Mouse (Mus musculus) neutrophil, adult 5-6 weeks (primary cell): Measurements from ENCODE around the gene Ncs1. TPM values are rescaled to one million over a fixed set of nuclear protein-coding genes. Genes with fewer than 3 reads are reported as not detected.

Source experiments
- ATAC-seq: fragments of 151-379, 151-347 bp; 2 replicates; pipeline ENCODE4 v1.8.0; 2017; ENCODE audit warnings: mild to moderate bottlenecking, moderate TSS enrichment; ENCODE audit not compliant: insufficient number of reproducible peaks, poor library complexity, low FRiP score, severe bottlenecking; ENCODE audit errors: extremely low read depth
- total RNA-seq: library from RNA; stranded (forward); fragments of 200-1000 nt; gene quantifications from 2 replicates; pipeline ENCODE4 v1.2.3, GENCODE M21; 2017

Ncs1 gene
- total RNA-seq = not detected in 2 replicates

DNA sequence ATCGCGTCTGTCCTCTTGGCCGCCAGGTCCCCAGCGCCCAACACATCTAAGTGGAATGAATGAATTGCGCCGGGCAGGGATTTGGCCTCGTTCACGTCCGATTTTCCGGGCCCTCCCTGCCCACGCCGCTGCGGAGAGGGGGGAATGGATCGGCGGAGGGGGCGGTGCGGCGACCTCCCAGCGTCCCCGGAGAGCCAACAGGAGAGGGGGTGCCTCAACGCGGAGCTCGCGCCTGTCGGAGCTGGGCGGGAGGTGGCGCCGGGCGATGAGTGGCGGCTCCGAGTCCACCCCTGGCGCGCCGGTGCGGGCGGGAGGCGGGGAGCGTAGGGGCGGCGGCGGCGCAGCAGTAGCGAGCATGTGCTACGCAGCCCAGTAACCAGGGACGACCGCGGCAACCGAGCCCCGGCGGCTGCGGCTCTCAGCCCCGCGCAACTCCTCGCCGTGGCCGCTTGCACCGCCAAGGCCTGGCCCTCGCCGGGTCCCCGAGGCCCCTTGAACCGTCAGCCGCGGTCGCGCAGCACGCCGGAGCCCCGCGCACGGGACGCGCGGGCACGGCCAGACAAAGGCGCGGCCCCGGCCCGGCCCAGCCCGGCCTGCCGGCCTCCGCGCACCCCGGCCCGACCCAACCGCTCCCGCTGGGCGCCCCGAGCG is at the start of gene Ncs1:
Ncs1 (plus strand) TSS at position 333 of the 651 bp plus-strand sequence.
- no peak for ATAC-seq

DNA sequence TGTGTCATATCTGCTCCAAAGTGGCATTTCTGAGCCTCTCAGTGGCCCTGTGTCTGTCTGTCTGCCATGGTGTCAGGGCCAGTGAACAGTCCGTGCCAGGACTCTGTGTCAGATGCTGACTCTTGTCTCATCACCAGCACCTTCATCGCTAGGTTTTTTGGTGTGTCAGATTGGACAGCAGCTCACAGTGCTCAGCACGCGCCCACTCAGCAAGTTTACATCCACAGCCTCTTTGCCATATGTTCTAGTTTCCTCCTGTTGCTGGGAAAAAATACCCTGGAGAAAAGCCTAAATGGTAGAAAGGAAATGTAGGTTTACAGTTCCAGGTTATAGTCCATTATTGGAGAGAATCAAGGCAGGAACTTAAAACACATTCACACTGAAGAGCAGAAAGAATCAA is 47.0 kb upstream of the Ncs1 start:
- no peak for ATAC-seq

DNA sequence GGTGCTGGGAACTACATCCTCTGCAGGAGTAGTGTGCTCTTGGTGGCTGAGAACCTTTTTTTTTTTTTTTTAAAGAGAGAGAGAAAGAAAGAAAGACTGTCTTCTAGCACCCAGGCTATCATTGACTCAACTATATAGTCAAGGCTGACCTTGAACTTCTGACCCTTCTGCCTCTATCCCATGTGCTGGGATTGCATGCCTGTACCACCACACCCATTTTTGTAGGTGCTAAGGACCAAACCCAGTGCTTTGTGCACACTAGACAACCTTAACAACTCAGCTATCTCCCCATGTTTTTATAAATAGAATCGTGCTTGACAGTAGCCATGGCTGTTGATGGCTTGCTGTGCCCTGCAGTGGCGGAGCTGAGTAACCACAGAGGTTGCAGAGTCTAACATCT is 45.6 kb upstream of the Ncs1 start:
- no peak for ATAC-seq

DNA sequence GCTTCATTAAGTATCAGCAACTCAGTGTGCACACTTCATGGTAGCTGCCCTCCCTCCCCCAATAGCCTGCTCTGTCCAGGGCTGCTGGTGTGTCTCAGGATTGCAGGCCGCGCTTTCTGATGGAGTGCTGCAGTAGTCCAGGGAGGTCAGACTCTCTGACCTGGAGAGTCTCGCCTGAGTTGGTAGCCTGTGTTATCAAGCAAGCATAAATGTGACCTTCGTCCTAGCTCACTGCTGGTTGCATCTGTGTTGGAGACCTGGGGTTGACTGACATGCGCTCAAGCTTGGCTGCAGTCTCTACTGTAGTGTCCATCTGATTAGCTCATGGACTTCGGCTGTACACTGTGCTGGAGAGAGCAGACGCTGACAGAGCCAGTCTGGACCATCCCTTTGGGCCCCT is 43.8 kb upstream of the Ncs1 start:
- no peak for ATAC-seq

DNA sequence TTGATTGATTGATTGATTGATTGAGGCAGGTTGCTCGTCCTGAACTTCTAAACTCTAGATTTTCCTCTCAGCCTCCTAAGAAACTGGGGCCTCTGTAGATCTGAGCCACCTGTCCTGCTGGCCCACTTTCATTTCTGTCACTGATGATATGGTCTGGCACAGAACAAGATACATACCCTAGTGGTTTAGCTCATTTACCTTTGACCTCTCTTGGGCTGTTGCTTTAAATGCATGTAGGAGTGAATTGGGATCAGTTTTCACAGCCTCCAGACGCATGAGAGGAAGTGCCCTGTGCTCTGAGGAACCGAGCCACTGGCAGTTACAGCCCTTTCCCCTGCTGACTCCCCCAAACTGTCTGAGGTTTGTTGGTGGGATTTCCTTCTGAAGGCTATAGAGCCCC is 43.3 kb upstream of the Ncs1 start:
- no peak for ATAC-seq

DNA sequence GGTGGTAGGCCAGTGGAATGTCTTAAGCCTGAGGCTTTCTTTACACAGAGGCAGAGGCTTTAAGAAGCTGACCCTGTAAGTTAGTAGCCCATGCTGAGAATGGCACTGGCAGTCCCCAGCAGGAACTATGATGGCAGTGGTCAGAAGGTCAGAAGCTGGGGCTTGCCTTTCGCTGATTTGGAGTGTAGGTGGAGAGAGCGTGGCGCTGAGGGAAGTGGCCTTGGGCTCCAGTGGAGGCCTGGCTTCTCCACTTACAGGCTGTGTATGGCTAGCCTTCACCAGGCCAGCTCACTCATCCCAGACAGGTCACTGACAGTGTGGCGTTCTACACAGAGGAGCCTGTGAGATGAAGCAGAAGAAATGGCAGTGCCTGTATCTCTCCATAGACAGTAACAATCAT is 42.7 kb upstream of the Ncs1 start:
- ATAC-seq = no peak

DNA sequence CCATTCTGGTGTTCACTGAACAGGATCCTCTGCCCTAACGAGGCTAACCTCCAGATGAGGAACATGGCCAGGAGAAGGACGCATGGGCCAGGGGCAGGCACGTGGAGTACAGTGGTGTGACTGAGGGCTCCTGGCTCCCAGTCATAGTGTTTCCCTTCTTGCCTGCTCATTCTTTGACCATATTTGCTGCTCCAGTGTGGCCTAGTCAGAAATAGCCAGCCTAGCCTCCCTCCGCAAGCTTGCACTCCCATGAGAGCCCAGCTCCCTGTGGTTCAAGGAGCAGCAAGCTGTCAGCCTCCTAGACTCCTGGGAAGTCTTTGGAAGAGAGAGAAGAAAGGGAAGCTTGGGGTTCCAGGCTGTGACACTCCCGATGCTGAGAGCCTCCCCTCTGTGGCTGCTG is 40.9 kb upstream of the Ncs1 start:
- no peak for ATAC-seq

DNA sequence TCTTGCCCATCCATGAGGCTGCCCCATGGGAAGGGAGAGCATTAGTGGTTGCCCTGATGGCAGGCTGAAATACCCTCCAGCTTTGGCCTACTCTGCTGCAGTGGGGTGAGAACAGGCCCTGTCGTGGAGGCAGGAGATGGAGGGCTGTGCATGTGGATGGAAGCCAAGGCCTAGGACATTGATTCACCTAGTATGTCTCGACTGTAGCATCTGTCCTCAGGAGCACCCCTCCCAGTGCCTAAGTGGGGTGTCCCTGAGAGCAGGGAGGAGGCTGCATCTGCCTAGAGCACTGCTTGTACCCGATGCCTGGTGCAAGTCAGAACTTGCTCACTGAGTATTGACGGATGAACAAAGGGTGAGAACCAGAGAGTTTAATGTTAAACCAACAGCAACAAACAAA is 39.4 kb upstream of the Ncs1 start:
- ATAC-seq = no peak

DNA sequence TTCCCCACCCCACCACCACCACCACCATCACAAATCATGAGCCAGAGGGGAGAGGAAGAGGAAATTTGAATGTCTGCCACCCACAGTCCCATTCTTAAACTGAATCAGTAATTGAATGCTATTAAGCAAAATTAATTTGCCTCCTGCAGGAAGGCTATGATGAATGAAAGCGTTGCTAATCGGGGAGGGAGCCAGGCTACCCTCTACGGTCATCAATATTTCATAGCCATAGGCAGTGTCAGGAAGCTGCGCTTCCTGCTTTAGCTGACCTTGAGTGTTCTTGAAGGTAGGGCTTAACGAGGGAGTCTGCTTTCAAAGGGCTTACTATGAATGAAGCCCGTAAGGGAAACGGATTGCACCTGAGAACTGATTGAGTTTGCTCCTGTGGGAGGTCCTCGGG is 38.7 kb upstream of the Ncs1 start:
- no peak for ATAC-seq

DNA sequence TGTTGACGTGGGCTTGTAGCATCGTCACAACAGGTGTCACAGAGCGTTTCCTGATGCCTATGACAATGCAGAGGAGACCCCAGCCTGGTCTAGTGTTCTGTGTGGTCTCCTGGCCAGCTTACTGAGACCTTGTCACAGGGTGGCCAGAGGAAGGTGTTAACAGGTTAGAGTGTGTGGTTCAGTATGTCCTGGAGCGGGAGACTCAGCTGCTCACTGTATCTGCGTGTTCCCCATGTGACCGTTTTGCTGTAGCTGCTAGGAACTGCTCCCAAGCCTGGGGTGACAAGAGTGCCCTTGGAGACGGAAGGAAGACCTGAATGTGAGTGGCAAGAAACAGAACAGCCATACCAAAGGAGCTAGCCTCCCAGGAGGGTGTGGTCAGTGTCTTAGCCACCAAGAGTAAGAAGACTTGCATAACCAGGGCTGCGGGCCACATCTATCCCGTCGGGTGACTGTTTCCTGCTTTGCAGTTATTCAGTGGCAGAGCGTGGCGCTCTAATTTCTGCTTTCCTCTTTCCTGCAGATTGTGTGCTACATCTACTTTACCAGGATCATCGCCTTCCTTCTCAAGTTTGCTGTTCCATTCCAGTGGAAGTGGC is 37.0 kb upstream of the Ncs1 start:
- no peak for ATAC-seq

DNA sequence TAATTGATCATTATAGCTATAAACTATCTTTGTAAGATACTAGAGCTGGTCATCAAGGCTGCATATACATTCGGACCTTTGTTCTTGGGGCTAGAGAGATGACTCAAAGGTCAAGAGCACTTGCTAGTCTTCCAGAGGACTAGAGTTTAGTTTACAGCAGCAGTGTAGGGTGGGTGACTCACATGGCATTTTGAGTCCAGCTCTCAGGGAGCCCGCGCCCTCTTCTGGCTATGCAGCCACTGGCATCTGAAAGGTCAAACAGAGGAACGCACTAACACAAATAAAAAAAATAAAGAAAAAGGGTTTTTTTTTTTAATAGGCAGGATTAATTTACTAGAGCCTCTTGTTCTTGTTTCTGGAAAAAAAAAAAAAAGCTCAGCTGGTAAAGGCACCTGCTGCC is 36.1 kb upstream of the Ncs1 start:
- no peak for ATAC-seq

DNA sequence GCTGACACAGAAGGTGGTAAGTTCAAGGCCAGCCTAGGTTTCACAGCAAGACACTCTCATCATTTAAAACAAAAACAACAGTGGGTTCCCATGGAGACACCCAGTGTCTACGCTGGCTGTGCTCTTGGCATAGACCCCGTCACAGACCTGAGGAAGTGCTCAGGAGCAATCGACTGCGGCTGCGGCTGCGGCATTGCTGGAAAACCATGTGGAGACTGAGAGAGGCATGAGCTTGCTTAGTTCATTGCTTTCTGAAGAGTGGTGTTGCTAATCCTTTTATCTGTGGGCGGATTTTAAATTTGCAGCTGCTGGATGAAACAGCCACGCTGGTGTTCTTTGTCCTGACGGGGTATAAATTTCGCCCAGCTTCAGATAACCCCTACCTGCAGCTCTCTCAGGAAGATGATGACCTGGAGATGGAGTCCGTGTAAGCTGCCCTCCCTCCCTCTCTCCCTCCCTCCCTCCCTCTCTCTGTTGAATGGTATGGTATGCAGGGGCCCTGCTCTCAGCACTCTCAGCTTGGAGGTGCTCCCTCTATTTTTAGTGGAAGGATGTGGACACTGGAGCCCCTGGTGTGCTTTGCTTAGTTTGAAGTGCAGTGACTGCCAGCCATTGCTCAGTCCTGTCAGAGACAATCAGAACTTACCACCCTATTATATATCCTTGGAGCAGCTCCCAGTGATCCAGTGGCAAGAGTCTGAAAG is 35.3 kb upstream of the Ncs1 start:
- ATAC-seq = no peak

DNA sequence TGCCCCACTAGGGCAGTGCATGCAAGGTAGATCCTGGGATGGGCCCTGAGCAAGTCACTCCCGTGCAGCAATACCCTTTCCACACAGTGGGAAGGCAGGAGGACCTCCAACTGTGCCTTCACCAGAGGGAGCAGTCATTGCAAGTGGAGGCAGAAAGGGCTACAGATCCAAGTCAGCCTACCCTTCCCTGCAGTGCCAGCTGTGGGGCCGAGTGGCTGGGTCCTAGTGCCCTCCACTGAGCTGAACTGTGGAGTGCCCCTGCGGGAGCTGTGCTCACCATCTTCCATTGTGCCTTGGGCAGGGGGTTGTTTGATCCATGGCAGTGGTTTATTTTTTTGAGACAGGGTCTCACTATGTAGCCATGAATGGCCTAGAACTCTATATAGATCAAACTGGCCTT is 34.4 kb upstream of the Ncs1 start:
- ATAC-seq = no peak

DNA sequence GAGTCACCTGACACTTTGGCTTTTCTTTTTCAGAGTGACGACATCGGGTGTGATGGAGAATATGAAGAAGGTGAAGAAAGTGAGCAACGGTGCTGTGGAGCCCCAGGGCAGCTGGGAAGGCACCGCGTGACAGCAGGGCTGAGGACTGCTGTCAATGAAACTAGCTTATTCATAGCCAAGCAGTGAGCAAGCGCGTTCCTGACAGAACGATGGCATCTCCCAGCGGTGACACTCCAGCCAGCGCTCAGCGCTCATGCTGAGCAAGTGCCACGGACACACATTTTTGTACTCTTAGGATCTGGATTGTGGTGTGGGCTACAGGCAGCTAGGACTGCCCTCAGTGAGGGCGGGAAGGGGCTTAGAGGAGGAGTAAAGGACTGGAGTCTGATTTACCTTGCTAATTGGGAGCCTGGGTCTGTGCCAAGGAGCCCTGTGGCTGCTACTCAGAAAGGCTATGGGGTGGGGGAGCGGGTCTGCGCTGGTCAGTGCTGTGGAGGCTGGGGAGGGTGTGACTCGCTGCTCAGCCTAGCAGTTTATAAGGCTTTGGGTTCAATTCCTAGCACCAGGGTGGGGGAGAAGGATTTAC is 31.3 kb upstream of the Ncs1 start:
- no peak for ATAC-seq

DNA sequence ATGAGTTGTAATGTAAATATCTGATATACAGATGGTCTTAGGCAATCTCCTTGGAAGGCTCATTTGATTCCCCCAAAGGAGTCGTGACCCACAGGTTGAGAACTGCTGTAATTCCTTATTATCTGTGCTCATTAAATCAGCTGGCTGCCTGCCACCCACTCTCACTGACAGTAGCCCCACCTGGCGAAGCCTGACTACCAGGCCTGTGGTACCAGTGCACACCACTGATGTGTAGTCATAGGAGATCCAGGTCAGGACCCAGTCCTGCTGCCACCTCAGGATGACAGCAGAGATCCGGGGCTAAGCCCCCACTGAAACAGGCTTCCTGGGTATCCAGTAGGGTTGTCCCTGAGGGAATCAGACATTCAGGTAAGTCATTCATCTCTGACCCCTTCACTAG is 27.0 kb upstream of the Ncs1 start:
- ATAC-seq = no peak

DNA sequence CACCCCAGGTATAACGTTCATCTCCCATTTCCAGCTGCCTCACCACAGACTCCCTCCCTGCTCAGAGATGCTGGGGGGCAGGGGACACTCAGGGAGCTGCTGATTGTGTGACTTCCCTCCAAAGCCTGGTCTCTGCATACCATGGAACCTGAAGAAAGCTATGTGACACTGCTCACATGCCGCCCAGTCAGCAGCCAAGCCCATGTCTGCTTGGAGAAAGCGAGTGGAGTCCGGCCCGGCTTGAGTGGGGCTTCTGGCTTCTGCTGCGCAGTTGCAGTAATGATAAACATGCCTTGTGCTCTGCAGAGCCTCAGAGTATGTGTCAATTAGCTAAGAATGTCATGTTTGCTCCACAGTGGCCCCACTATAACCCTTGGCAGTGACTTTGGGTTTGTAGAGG is 26.2 kb upstream of the Ncs1 start:
- ATAC-seq = no peak

DNA sequence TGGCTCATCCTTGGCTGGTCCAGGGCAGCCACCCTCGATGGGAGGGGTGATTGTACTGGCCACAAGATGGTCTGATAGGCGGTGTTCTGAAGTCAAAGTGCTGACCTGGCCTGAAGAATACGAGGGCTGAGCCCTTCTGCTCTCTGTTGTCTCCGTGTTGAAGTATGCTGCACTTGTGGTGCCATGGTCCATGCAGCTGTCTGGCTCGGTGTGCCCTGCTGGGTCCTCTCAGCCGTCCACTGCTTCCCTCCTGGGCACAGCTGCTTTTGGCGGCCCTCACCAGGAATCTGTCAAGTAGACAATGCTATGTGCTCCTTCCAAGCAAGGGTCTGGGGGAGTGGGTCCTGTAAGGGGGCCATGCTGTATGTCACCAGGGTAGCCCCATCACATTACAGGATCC is 24.8 kb upstream of the Ncs1 start:
- no peak for ATAC-seq

DNA sequence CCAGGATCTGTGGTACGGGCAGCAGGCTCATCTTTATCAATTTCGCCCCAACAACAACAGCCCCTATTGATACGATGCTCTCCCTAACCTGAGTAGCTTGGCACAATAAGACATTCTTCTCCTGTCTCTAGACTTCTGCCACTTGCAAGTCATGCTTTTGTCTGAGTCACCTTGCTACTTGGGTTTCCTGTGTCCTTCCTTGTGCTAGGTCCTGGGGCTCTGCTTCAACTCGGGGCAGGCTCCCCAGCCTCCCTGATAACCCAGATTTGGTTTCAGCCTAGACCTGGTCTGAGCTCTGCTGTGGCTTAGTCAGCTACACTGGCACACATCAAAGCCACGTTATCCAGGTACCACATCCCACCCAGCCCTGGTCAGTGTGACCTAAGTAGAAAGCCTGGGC is 24.0 kb upstream of the Ncs1 start:
- ATAC-seq = no peak

DNA sequence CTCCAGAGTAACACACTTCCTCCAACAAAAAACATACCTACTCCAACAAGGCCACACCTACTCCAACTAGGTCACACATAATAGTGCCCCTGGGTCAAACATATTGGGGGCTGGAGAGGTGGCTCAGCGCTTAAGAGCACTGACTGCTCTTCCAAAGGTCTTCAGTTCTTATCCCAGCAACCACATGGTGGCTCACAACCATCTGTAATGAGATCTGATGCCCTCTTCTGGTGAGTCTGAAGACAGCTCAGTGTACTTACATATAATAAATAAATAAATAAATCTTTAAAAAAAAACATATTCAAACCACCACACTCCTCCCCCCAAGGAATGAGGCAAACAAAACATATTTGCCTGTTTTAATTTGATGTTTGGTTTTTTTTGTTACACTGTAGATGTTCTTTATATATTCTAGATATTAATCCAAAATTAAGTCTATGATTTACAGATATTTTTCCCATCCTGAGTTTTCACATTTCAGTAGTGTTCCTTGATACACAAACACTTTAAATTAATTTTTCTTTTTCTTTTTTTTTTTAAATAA is 16.8 kb upstream of the Ncs1 start:
- ATAC-seq = no peak

DNA sequence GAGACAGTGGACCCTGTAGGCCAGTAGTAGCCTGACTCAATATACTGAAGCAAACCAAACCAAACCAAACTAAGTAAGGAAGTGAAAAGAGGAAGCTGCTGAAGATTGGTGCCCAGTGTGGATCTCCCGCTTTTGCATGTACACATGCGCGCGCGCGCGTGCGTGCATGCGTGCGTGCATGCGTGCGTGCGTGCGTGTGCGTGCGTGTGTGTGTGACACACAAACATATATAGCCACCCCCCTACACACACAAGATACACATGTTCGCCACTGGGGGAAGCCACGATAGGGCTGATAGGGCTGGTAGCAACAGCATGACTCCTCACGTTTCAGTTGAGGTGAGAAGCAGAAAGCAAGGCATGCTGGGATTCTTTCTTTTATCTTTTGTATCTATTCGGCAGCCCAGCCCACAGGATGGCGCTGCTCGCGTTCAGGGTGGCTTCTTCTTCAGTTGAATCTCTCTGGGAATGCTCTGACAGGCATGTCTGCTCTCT is 6.4 kb upstream of the Ncs1 start:
- peak; percentile 78 for ATAC-seq
